Mouse (Mus musculus) neutrophil, adult 5-6 weeks (primary cell): ENCODE measurements at regions not wholly inside any gene's neighbourhood (a gene's known extent, or its start where the extent isn't known, plus 50 kb on each side); places are given as distances from the start of the nearest gene placed in this dataset.

Experiments
- ATAC-seq: fragments of 151-379, 151-347 bp; 2 replicates; pipeline ENCODE4 v1.8.0; 2017; ENCODE audit warnings: mild to moderate bottlenecking, moderate TSS enrichment; ENCODE audit not compliant: insufficient number of reproducible peaks, poor library complexity, low FRiP score, severe bottlenecking; ENCODE audit errors: extremely low read depth

- ATAC-seq: no peak
Observed at GRCm38 (mm10) chr5:132661266-132661665, 118.1 kb upstream of the Auts2 start.

GRCm38 (mm10) chr5:132660036-132660435 lies 116.9 kb upstream of the Auts2 start:
- no peak for ATAC-seq

GRCm38 (mm10) chr5:132654382-132654781 lies 111.2 kb upstream of the Auts2 start:
- no peak for ATAC-seq

GRCm38 (mm10) chr5:132653694-132654300 lies 110.7 kb upstream of the Auts2 start:
- ATAC-seq: no peak

- ATAC-seq: no peak
Observed at GRCm38 (mm10) chr5:132652201-132652600, 109.1 kb upstream of the Auts2 start.

- ATAC-seq: no peak
Observed at GRCm38 (mm10) chr5:132649771-132650170, 106.6 kb upstream of the Auts2 start.

GRCm38 (mm10) chr5:132648751-132649150 lies 105.6 kb upstream of the Auts2 start:
- ATAC-seq: no peak

GRCm38 (mm10) chr5:132644646-132645172 lies 101.6 kb upstream of the Auts2 start:
- ATAC-seq: no peak

- no peak for ATAC-seq
Observed at GRCm38 (mm10) chr5:132643270-132643669, 100.1 kb upstream of the Auts2 start.

- ATAC-seq: no peak
Observed at GRCm38 (mm10) chr5:132633198-132633884, 90.2 kb upstream of the Auts2 start.

- no peak for ATAC-seq
Observed at GRCm38 (mm10) chr5:132621751-132622150, 78.6 kb upstream of the Auts2 start.

GRCm38 (mm10) chr5:132617241-132617640 lies 74.1 kb upstream of the Auts2 start:
- ATAC-seq: no peak

GRCm38 (mm10) chr5:132609251-132609650 lies 66.1 kb upstream of the Auts2 start:
- ATAC-seq: no peak

GRCm38 (mm10) chr5:132606216-132606615 lies 63.1 kb upstream of the Auts2 start:
- ATAC-seq: no peak

- no peak for ATAC-seq
Observed at GRCm38 (mm10) chr5:132594796-132595195, 51.7 kb upstream of the Auts2 start.
